Mouse (Mus musculus) myocyte (in vitro differentiated cells): ENCODE results near the gene Gm47996.

ENCODE experiments used
- POLR2A ChIP-seq: IDR thresholded peaks from one replicate; pipeline ENCODE4 v1.6.1; 2011; ENCODE audit warnings: low read depth, mild to moderate bottlenecking, control low read depth, moderate library complexity; ENCODE audit not compliant: insufficient read length
- USF1 ChIP-seq: IDR thresholded peaks from one replicate; pipeline ENCODE4 v1.6.1; 2011; ENCODE audit warnings: low read depth, mild to moderate bottlenecking, control low read depth, moderate library complexity

- TF ChIP-seq USF1 (no peak), POLR2A (no peak)
These were observed 34.8 kb downstream of the Gm47996 start for GRCm38 (mm10) chr1:151244761-151245160.
